Comparison of ENCODE assay signal across 8 mouse cellular contexts in genomic region chr19:32386556-32387402, GRCm38 (mm10). TPM values are rescaled to one million over a fixed set of nuclear protein-coding genes. Genes with fewer than 3 reads are reported as not detected.
DNase-seq lines count a peak whose midpoint lies in the region; ATAC-seq and TF ChIP-seq lines count a peak whose summit lies in the region.

No protein-coding gene starts in this region.

- TF ChIP-seq CTCF in thymus, adult 2 months (IDR thresholded peaks at IDR 0.05; ENCODE audit: borderline replicate concordance, control insufficient read depth, extremely low read depth, insufficient read depth, low read length, poor library complexity): no peak

- H3K9me3 ChIP-seq in embryonic facial prominence, embryonic 10.5 days: peaks cover 4% of the 10 kb centered on the region
- H3K9me3 ChIP-seq in heart, embryonic 11.5 days (replicated peaks; ENCODE audit: control insufficient read depth, low read length): no peaks in the 10 kb centered on the region
- no peaks in the 10 kb centered on the region for H3K9me3 ChIP-seq in liver, embryonic 16.5 days (replicated peaks; ENCODE audit: control insufficient read depth, low read length)
- H3K9me3 ChIP-seq in neural tube, embryonic 15.5 days (replicated peaks): no peaks in the 10 kb centered on the region

- peak overlapping the region; percentile 90 for H3K9ac ChIP-seq in heart, embryonic 11.5 days (ENCODE audit: low read depth, low read length)
- peak overlapping the region; percentile 72; the same call in 1 of the 2 replicates for H3K9ac ChIP-seq in liver, embryonic 16.5 days (ENCODE audit: low read depth, low read length)
- H3K9ac ChIP-seq in neural tube, embryonic 15.5 days (replicated peaks): peak overlapping the region; percentile 93

- no peak overlapping the region for H3K27ac ChIP-seq in thymus, adult 2 months (ENCODE audit: control insufficient read depth, insufficient read depth, low read length)
- H3K27ac ChIP-seq in embryonic facial prominence, embryonic 10.5 days (replicated peaks): peak overlapping the region; percentile 96; the same call in 1 of the 2 replicates
- H3K27ac ChIP-seq in heart, embryonic 11.5 days (ENCODE audit: low read depth, low read length): no peak overlapping the region
- H3K27ac ChIP-seq in liver, embryonic 16.5 days (ENCODE audit: low read length): no peak overlapping the region
- H3K27ac ChIP-seq in neural tube, embryonic 15.5 days (replicated peaks): peak overlapping the region; percentile 99

- H3K4me1 ChIP-seq in thymus, adult 2 months (replicated peaks; ENCODE audit: control insufficient read depth, insufficient read depth, low read length): peaks cover 6% of the 10 kb centered on the region
- H3K4me1 ChIP-seq in embryonic facial prominence, embryonic 10.5 days: peaks cover 30% of the 10 kb centered on the region
- peaks cover 14% of the 10 kb centered on the region; the same call in 1 of the 2 replicates for H3K4me1 ChIP-seq in heart, embryonic 11.5 days (ENCODE audit: control insufficient read depth, insufficient read depth, low read length)
- peaks cover 12% of the 10 kb centered on the region for H3K4me1 ChIP-seq in liver, embryonic 16.5 days (ENCODE audit: control insufficient read depth, low read depth, low read length)
- H3K4me1 ChIP-seq in neural tube, embryonic 15.5 days: peaks cover 29% of the 10 kb centered on the region

- DNase-seq in thymus, adult 2 months: peak; percentile 3
- no peak for DNase-seq in thymus, postnatal 25 days
- peak; percentile 12 for DNase-seq in embryonic facial prominence, embryonic 10.5 days (ENCODE audit: low spot score)
- DNase-seq in kidney, adult 9 months: peak; percentile 87

- peak overlapping the region; percentile 65 for H3K4me3 ChIP-seq in thymus, adult 2 months (ENCODE audit: control insufficient read depth, insufficient read depth, low read length)
- peak overlapping the region; percentile 87 for H3K4me3 ChIP-seq in embryonic facial prominence, embryonic 10.5 days
- H3K4me3 ChIP-seq in heart, embryonic 11.5 days (ENCODE audit: low read depth, low read length): peak overlapping the region; percentile 88
- peak overlapping the region; percentile 76 for H3K4me3 ChIP-seq in liver, embryonic 16.5 days (ENCODE audit: low read depth, low read length)
- peak overlapping the region; percentile 89 for H3K4me3 ChIP-seq in neural tube, embryonic 15.5 days (replicated peaks)

- H3K36me3 ChIP-seq in thymus, adult 2 months (ENCODE audit: control insufficient read depth, insufficient read depth, low read length): no peaks in the 10 kb centered on the region
- peaks cover 9% of the 10 kb centered on the region for H3K36me3 ChIP-seq in embryonic facial prominence, embryonic 10.5 days (replicated peaks)
- no peaks in the 10 kb centered on the region for H3K36me3 ChIP-seq in heart, embryonic 11.5 days (ENCODE audit: control insufficient read depth, insufficient read depth, low read length)
- H3K36me3 ChIP-seq in liver, embryonic 16.5 days (ENCODE audit: control insufficient read depth, insufficient read depth): no peaks in the 10 kb centered on the region
- no peaks in the 10 kb centered on the region for H3K36me3 ChIP-seq in neural tube, embryonic 15.5 days

- no peak for TF ChIP-seq POLR2A in thymus, adult 2 months (IDR thresholded peaks at IDR 0.05; ENCODE audit: control insufficient read depth, extremely low read depth, insufficient read depth, low read length, poor library complexity)

- no peaks in the 10 kb centered on the region; the same call in 1 of the 2 replicates for H3K27me3 ChIP-seq in thymus, adult 2 months (ENCODE audit: control insufficient read depth, insufficient read depth, low read length)
- H3K27me3 ChIP-seq in embryonic facial prominence, embryonic 10.5 days (replicated peaks; ENCODE audit: low read depth, poor library complexity, severe bottlenecking): peaks cover 14% of the 10 kb centered on the region; the same call in 1 of the 2 replicates
- no peaks in the 10 kb centered on the region for H3K27me3 ChIP-seq in heart, embryonic 11.5 days (ENCODE audit: control insufficient read depth, insufficient read depth, low read length)
- peaks cover 35% of the 10 kb centered on the region for H3K27me3 ChIP-seq in liver, embryonic 16.5 days (ENCODE audit: control insufficient read depth, insufficient read depth, low read depth, low read length)
- no peaks in the 10 kb centered on the region for H3K27me3 ChIP-seq in neural tube, embryonic 15.5 days (replicated peaks)

- H3K4me2 ChIP-seq in heart, embryonic 11.5 days: peak overlapping the region; percentile 79
- H3K4me2 ChIP-seq in liver, embryonic 16.5 days (ENCODE audit: low read depth, low read length): peak overlapping the region; percentile 94
- H3K4me2 ChIP-seq in neural tube, embryonic 15.5 days: peak overlapping the region; percentile 85

- WGBS in thymus, adult 2 months: 31% methylated on average over 19 of the region's 19 CpGs
- WGBS in embryonic facial prominence, embryonic 10.5 days: 26% methylated on average over 19 of the region's 19 CpGs
- 21% methylated on average over 19 of the region's 19 CpGs for WGBS in heart, embryonic 11.5 days (ENCODE audit: insufficient replicate concordance)
- WGBS in liver, embryonic 16.5 days (ENCODE audit: insufficient replicate concordance): 27% methylated on average over 19 of the region's 19 CpGs
- 23% methylated on average over 19 of the region's 19 CpGs for WGBS in neural tube, embryonic 15.5 days

- no peak for ATAC-seq in heart, embryonic 11.5 days (replicated peaks; ENCODE audit: insufficient number of reproducible peaks, low FRiP score, low TSS enrichment)
- no peak for ATAC-seq in liver, embryonic 16.5 days (ENCODE audit: low read depth)
- ATAC-seq in neural tube, embryonic 15.5 days (ENCODE audit: low FRiP score): no peak
- ATAC-seq in frontal cortex, adult (ENCODE audit: low TSS enrichment): no peak

RNA-seq across cellular contexts. Expression of gene Sgms1, which starts 2.7 kb away (rescaled TPM):
- polyA plus RNA-seq in thymus, adult 2 months (2012; rRNA removed): 5.9 and 7.4 TPM in 2 replicates
- polyA plus RNA-seq in embryonic facial prominence, embryonic 10.5 days (2016; fragmentation: Nextera tagmentation; extraction: Ambion mirVana): 15.2 and 16.6 TPM in 2 replicates
- polyA plus RNA-seq in heart, embryonic 11.5 days (2014; fragmentation: Nextera tagmentation; extraction: Ambion mirVana): 36.8 and 40.6 TPM in 2 replicates
- 28.8 and 30.7 TPM in 2 replicates for polyA plus RNA-seq in liver, embryonic 16.5 days (2015; fragmentation: Nextera tagmentation; extraction: Ambion mirVana)
- polyA plus RNA-seq in neural tube, embryonic 15.5 days (2015; fragmentation: Nextera tagmentation; extraction: Ambion mirVana): 24.6 and 26.3 TPM in 2 replicates

Comparison
In these comparisons a context has a peak if more than half of its experiments do, and no peak if none do; other contexts are left out.
1. H3K27ac ChIP-seq: peak in embryonic facial prominence, embryonic 10.5 days (single experiment) and neural tube, embryonic 15.5 days (single experiment); none in thymus, adult 2 months (single experiment), heart, embryonic 11.5 days (single experiment) and liver, embryonic 16.5 days (single experiment).
2. Peak in every context shown above with its lines, with median percentiles within 50 percentile points of each other: H3K4me3 ChIP-seq, H3K4me2 ChIP-seq and H3K9ac ChIP-seq.